Mouse (Mus musculus) monocyte, adult 59 days (primary cell): ENCODE results near the gene Obp2b. TPM values are rescaled to one million over a fixed set of nuclear protein-coding genes. Genes with fewer than 3 reads are reported as not detected.

Experiments
- total RNA-seq, 2 experiments: library from RNA; stranded (reverse); gene quantifications; one replicate each; pipeline ENCODE4 v1.2.4; 2023

The Obp2b gene
- not detected for total RNA-seq

GRCm38 (mm10) chr2:25736709-25737108 lies at the start of gene Obp2b:
TSS of gene Obp2b (plus strand) at chr2:25737009.

GRCm38 (mm10) chr2:25699743-25700142 lies 37.1 kb upstream of the Obp2b start, which contains the start of gene Obp2a:
TSS of gene Obp2a (plus strand) at chr2:25700043.

GRCm38 (mm10) chr2:25706643-25707481 lies 29.9 kb upstream of the Obp2b start, which contains the start of gene Bmyc:
TSS of gene Bmyc (plus strand) at chr2:25706739.

GRCm38 (mm10) chr2:25765269-25765668 lies 28.5 kb downstream of the Obp2b start, which contains the start of gene Lcn3:
TSS of gene Lcn3 (plus strand) at chr2:25765569.

GRCm38 (mm10) chr2:25776717-25777116 lies 39.9 kb downstream of the Obp2b start, which contains the start of gene Lcn11:
TSS of gene Lcn11 (plus strand) at chr2:25777017.

GRCm38 (mm10) chr2:25781957-25782356 lies 45.1 kb downstream of the Obp2b start, which contains the start of gene Gm13539:
TSS of gene Gm13539 (plus strand) at chr2:25782257.

Other genes starting within 250 kb of the Obp2b start
- gene Lcn12, start 243.1 kb upstream of the Obp2b start, total RNA-seq: not detected
- gene Fbxw5, start 236.3 kb upstream of the Obp2b start, total RNA-seq: 10 to 100 TPM; 53.7 to 55.4 TPM
- gene C8g, start 235.3 kb upstream of the Obp2b start, total RNA-seq: 1 to 10 TPM in 1 of 2 experiments, not detected in 1; 1.0 TPM
- 10 to 100 TPM; 26.9 to 27.7 TPM for gene Traf2, start 190.1 kb upstream of the Obp2b start, total RNA-seq
- gene Edf1, start 179.2 kb upstream of the Obp2b start, total RNA-seq: 100 to 1,000 TPM; 117 to 141 TPM
- 1 to 10 TPM; 1.4 to 1.7 TPM for gene Mamdc4, start 162.2 kb upstream of the Obp2b start, total RNA-seq
- gene Phpt1, start 161.8 kb upstream of the Obp2b start, total RNA-seq: 1 to 10 TPM; 6.0 to 7.4 TPM
- gene Ajm1, start 155.3 kb upstream of the Obp2b start, total RNA-seq: 1 to 10 TPM; 2.2 to 3.5 TPM
- 10 to 100 TPM; 72.6 to 82.4 TPM for gene Rabl6, start 128.5 kb upstream of the Obp2b start, total RNA-seq
- not detected for gene Ccdc183, start 119.3 kb upstream of the Obp2b start, total RNA-seq
- gene Tmem141, start 115.0 kb upstream of the Obp2b start, total RNA-seq: 10 to 100 TPM; 21.2 to 22.8 TPM
- gene Fcna, start 109.0 kb upstream of the Obp2b start, total RNA-seq: 100 to 1,000 TPM; 205 to 232 TPM
- not detected for gene Lcn8, start 83.9 kb upstream of the Obp2b start, total RNA-seq
- gene Lcn5, start 79.1 kb upstream of the Obp2b start, total RNA-seq: not detected
- gene Lcn6, start 60.2 kb upstream of the Obp2b start, total RNA-seq: not detected
- not detected for gene Lcn10, start 54.3 kb upstream of the Obp2b start, total RNA-seq
- not detected for gene Obp2a, start 37.0 kb upstream of the Obp2b start, total RNA-seq
- gene Bmyc, start 30.3 kb upstream of the Obp2b start, total RNA-seq: 10 to 100 TPM; 15.9 to 20.1 TPM
- not detected for gene Lcn3, start 28.6 kb downstream of the Obp2b start, total RNA-seq
- gene Lcn11, start 40.0 kb downstream of the Obp2b start, total RNA-seq: not detected
- gene Gm13539, start 45.2 kb downstream of the Obp2b start, total RNA-seq: not detected
- not detected for gene Glt6d1, start 78.8 kb downstream of the Obp2b start, total RNA-seq
- gene Lcn9, start 86.1 kb downstream of the Obp2b start, total RNA-seq: not detected
- gene Sohlh1, start 110.2 kb downstream of the Obp2b start, total RNA-seq: not detected
- not detected for gene Kcnt1, start 126.7 kb downstream of the Obp2b start, total RNA-seq
- 10 to 100 TPM; 12.0 to 16.6 TPM for gene Camsap1, start 246.3 kb downstream of the Obp2b start, total RNA-seq